Mouse (Mus musculus) thymus, postnatal 10 days (tissue): ENCODE results near the gene Tbrg1.

Experiments
- DNase-seq, 2 experiments: peaks; one replicate each; pipeline ENCODE4 v3.0.0; 2021; ENCODE audit warnings: low spot score in 2 of 2

Gene Tbrg1

DNA sequence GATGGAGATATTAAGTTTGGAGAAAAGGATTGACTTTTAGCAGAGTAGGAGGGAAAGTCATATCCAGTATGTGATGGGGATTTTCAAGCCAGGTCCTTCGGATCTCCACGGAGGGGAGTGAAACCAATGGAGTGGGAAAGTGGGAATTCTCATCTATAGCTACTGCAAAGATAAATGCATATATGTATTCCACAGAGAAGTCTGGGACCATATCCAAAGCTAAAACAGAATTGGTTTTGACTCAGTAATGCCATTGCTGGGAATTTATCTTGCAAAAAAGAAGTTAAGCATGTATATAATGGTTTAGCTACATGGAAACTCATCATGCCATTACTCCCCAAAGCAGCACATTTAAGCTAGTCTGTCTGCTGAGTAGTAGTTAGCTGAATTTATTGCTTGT lies 24.8 kb downstream of the Tbrg1 start:
- no peak for DNase-seq

DNA sequence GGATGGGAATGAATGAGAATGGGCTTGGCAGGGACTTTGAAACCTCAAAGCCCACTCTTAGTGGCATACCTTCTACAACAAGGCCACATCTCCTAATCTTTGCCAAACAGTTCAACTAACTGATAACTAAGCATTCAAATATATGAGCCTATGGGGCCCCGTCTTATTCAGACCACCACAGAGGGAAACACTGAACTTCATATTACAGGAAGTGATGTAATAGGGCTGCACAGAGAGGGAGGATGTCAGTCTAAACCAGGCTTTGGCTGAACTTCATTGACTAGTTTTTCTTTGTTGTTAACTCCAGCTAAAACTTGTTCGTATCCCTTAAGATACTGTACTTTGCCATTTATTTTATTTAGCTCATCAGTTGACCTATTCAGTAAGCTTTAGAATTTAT lies 27.2 kb downstream of the Tbrg1 start:
- DNase-seq = no peak

DNA sequence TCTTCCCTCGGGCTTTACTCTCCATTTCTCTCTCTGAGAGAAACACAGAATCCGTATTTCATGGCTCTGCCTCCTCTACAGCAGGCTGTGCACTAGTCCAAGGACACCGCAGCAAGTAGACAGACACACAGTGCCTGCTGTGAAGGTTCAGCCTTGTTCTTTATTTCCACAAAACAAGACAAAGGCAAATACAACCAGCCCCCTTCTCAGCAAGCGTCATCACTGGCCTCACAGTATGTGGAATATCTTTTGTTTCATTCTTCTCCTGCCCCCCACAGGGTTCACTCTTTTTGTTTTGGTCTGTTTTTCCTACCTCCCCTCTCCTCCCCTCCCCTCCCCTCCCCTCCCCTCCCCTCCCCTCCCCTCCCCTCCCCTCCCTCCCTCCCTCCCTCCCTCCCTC lies 28.5 kb downstream of the Tbrg1 start:
- DNase-seq = no peak

DNA sequence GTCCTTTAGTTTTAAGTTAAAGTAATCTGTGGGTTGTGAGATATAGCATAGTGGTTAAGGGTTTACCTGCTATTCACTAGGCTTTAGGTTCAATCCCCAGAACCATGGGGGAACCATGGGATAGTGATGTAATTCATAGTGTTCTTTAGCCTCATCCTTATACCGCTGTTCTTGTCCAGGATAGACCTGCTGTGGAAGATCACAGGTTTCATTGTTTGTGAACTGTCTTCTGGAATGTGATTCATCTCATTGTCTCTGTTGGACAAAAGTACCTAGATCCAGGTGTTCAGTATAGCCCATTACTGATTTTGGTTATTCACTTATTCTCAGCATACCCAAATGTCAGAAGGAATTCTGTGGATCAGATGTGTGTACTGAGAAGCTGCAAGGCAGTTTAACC lies 29.8 kb downstream of the Tbrg1 start:
- no peak for DNase-seq

DNA sequence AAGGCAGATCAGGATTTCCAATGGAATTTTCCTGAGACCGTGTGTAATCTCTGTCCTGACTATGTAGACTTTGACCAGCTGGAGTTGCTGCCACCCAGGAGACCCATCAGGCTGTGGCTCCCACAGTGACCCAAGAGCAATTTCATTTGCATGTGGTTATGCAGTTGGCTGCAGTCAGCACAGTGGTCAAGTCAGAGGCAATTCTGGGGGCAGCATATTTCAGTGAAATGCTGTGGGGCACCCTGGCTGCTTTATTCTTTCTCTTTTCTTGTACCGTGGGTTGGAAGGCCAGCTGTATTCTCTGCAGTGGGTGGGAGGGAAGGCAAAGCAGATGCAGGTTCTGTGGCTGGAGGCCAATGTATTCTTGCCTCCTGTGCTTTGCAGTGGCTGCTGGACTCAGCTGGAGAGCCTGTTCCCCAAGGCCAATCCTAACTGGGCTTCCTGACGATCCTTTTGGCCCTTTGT lies 31.0 kb downstream of the Tbrg1 start:
- DNase-seq = no peak

DNA sequence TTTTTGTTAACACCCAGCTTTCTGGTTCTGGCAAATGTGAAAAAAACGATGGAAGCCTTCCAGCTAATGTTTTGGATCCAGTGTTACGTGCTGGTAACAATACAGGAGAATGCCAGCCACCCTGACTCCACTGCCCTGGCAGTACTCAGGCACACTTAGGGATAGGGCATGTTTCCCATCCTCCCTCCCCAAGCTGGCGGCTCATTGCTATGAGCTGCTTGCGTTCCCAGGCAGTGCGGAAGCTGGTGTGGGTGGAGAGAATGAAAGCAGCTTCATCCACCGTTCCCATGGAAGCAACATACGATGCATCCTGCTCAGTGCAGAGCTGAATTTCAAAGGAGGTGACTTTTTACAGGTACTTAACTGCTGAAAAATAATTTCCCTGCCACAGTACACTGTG lies 31.5 kb downstream of the Tbrg1 start:
- DNase-seq = no peak

DNA sequence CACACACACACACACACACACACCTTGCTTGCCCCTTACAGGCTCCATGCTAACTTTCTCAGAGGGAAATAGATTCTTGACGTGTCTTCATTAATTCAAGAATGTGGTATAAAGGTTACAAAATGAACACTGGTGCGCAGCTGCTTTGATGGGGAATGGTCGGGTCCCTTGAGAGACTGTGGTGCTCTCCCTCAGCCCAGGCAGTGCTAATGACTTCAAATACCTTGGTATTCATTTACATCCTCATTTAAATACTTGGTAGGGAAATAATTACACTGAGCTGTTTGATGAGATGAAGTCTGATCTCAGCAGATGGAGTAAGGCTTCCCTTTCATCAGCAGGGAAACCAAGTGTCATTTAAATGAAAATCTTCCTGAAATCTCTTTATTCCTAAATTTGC lies 32.0 kb downstream of the Tbrg1 start:
- DNase-seq = no peak

DNA sequence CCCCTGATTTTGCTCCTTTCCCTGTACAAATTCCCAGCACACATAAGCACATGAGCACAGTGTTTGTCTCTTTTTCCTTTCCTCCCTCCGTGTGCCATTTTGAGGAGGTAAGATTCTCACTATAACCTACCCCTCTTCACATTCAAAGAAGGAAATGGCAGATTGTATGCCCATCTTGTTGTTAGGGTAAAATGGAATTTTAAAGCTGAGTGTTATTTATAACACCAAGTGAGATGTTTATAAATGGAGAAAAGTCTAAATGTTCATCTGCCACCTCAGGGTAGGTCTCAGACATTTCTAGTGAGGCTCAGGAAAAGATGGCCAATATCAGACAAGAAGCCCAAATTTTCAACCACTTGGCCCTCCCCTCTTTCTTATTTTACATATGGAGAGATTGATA lies 32.6 kb downstream of the Tbrg1 start:
- no peak for DNase-seq

DNA sequence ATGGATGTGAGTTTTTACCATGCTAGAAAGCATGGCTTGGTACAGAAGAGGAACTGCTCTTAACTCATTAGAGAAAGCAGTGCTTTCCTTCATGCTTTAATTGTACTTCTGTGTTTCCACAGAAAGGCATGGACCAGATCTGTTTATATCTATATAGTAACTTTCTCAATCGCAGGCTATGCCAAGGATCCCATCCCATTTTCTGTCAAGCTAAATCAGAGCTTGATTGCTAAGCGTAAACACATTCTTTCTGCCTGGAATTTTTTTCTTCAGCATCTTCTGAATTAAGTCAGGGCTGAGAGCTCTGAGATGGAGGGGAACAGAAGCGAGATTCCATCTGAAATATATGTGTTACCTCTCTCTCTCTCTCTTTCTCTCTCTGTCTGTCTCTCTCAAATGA lies 33.1 kb downstream of the Tbrg1 start:
- no peak for DNase-seq

DNA sequence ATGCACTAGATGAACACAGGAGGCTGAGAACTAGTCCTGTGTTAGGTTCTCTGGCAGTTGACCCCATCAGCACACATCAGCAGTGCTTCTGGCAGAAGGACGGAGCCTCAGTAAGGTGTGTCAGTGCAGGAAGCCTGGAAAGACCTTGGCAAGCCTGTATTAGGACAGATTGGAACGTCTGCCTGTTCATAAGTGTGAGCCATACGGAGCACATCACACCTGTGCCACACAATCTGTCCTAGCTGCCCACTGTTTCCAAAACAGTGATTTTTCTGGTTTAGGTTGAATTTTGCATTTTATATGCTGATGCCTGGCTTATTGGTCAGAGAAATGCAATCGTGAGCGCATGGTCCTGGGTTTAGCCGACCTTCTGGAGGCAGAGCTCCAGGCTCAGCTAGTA lies 35.8 kb downstream of the Tbrg1 start:
- no peak for DNase-seq

DNA sequence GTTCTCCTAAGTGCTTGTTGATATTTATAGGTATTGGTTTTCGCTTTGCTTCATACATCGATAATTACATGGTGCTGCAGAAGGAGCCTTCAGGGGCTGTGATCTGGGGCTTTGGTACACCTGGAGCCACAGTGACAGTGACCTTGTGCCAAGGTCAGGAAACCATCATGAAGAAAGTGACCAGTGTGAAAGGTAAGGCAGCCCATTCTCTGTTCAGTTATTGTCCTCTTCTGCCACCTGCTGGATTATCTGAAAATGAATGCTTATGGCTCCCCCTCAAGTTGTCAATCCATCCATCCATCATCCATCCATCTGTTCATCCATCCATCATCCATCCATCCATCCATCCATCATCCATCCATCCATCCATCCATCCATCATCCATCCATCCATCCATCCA lies 40.3 kb downstream of the Tbrg1 start:
- DNase-seq = peak in 1 of 2 experiments; percentile 34

DNA sequence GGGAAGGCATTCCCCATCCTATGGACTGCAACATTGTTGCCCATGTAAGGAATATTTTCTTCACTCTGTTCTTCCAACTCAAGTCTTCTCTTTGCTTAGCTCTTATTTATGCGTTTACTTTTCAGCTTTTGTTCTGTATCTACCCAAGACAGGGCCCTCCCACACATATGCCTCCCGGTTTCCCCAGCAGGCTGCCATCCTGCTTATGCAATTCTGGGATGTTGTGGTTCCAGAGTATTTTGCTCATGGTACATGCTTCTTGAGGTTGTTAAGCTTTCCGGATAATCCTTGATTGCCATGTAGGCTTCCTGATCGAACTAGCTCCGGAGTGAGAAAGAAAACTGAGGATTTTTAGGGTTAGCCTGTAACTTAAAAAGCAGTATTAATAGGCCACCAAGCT lies 41.9 kb downstream of the Tbrg1 start:
- DNase-seq = no peak

DNA sequence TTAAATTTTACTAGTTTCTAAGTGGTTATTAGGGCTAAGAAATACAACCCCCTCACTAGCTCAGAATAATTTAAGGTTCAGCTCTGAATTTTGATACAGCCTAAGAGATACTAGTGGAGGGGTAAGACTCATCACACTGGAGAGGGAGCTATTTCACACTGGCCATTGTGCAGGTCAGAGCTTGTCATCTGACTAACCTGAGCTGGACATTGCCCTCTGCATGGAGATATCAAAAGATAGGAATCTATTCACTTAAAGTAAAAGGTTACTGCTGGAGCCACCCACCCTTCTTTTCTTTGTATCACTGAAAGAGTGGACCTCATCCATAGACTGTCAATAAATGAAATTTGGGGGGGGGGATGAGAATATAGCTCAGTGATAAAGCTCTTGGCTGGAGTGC lies 42.8 kb downstream of the Tbrg1 start:
- no peak for DNase-seq

DNA sequence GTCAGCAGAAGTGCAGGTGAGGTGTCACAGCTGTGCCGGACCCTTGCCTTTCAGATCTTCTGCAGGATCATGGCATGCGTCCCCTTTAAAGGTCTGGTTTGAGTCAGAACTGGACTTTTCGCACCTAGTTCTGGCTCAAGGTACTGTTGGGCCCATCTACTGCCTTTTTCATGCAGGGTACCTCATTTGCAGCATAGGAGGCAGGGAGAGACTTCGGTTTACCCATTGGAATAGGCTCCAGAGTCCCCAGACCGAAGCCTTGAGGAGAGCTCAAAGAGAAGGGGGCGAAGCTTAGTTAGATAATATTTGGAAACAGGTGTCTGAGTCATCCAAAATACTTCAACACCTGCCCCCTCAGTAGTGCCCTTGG lies 43.2 kb downstream of the Tbrg1 start:
- no peak for DNase-seq

DNA sequence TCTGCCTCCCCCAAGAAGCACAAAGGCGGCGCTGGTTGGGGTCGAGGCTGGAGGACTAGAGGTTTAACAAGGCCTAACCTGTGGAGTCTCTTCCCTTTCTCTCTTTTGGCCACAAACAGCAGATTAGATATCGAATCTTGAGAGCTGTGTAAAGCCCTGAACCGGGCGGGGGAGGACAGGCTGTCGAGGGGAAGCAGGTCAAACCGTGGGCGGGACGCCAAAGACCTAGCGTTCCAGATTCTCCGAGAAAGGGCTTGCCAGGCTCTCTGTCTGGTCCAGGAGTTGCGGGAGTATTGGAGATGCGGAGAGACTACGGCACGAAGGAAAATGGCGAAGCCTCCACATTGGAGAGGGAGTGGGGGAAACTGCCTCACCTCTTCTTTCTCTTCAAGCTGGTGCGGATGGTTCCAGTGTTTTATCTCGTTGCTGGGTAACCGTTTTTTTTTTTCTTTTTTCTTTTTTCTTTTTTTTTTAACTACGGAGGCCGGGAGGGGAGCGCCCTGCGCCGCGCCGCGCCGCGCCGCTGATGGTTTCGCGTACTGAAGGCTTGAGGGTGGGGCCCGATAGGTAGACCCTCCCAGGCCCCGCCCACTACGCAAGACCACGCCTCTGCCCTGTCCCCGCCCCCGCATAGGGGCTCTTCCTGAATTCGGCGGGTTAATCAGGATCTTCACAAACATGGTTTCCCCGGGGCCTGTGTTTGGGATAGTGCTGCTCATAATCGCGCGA lies 43.8 kb downstream of the Tbrg1 start, which contains the start of gene Spa17:
TSS of gene Spa17 (minus strand) at position 541 of the 729 bp plus-strand sequence.
- DNase-seq = peak; percentile 90 to 95

DNA sequence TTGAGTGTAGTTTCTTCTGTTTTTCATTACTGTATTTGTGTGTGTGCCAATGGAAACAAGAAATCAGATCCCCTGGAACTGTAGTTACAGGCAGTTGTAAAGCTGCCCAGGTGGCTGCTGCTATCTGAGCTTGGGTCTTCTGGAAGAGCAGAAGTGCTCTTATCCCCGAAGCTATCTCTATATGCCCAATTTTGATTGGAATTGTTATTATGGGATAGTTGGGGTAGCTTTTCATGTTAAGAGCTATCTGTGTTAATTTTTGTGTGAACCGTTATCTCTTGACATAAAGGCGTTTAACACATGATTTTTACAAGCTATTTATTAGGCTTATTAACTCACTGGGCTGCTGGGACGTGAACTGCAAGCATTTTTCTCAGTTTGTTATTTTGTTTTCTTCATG lies 47.6 kb downstream of the Tbrg1 start:
- DNase-seq = no peak

DNA sequence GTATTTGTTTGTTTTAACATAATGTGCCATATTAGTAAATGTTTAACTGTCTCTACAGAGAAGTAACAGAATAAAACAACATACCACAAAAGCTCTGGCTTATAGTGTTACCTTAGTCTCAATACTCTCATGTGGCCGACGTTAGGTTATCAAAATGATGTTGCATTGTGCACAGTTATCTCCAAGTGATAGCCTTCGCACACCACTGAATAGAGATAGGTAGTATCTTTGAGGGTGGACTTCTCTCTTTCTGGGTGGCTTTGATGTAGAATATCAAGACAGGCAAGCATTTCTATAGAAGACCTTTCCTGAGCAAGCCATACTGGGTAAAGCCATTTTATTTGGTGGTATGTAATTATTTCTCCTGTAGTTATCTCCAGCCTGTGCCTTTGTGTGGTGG lies 52.0 kb downstream of the Tbrg1 start:
- no peak for DNase-seq

DNA sequence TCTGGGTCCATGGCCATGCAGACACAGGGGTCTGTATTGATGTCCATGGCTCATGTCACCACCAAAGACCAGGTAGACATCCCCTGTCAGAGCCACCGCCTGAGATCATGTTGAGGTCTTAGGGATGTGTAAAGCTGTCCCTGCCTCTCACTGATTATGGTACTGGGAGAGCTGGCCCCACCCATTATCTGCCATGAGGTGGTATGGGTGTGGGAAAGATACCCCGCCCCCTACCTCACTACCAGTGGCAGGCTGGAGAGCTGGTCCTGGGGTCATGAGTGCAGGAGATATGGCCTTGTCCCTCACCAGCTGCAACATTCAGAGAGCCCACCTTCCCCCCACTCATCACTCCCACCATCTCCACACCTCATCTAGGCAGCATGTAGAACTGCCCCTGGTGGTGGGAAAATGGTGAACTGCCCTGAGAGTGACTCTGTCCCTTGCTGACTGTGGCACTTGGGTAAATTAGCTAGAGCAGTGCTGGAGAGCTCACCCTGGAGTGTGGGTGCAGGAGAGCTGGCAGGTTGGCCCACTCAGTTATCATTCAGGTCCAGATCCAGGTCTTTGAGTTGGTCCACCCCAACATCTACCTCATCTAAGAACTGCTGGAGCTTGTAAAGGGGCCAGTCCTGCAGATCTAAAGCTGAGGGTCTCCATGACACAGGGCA lies 56.4 kb downstream of the Tbrg1 start:
- DNase-seq = no peak
